In the genomic region with DNA sequence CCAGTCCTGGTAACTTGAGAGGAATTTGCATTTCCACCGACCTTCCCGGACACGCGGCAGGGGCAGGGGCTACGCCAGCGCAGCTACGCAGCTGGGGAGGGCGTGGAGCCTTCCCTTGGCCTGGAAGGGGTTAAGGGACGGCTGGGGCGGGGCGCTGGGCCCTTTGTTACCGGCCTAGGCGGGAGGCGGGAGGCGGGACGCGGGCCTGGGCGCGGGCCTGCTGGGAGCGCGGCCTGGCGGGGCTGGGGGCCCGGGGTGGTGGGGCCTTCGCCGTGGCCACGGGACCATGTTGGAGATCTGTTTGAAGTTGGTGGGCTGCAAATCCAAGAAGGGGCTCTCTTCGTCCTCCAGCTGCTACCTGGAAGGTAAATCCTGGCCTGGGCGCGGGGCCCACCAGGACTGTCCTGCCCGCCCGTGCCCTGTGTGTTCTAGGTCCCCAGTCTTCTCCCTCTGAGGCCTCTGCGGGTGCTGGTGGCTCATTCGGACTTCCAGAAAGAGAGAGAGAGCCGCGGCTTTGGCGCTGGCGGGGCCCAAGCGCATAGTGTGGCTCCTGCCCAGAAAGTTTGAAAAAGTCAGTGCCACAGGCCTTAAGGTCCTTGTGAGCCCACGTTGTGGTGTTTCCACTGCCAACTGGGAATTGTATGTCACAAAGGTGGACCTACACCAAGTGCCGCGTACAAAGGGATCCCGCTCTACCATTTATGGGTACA, we compare ENCODE assay signal across 9 mouse cellular contexts. TPM values are rescaled to one million over a fixed set of nuclear protein-coding genes. Genes with fewer than 3 reads are reported as not detected.
A peak's percentile ranks its signal among the peaks of the same experiment; 100 is the strongest.
DNase-seq lines count a peak whose midpoint lies in the region; ATAC-seq and TF ChIP-seq lines count a peak whose summit lies in the region.
"Had no signal": no experiment of that assay in that cellular context is flagged by ENCODE, and none has a peak within 500 bp of the region (broad histone marks: within the 10 kb centered on the region; RNA-seq: fewer than 3 reads in every experiment).

No protein-coding gene starts in this region.

- peak overlapping the region; percentile 89 for H3K27ac ChIP-seq in intestine, postnatal 0 days (ENCODE audit: low read depth, low read length)
- peak overlapping the region; percentile 98 for H3K27ac ChIP-seq in lung, embryonic 14.5 days (ENCODE audit: low read depth)

- peak overlapping the region; percentile 93 for H3K9ac ChIP-seq in intestine, postnatal 0 days (ENCODE audit: low read depth, low read length)
- H3K9ac ChIP-seq in lung, embryonic 14.5 days, result peak overlapping the region; percentile 100

- 1% methylated on average over 42 of the region's 42 CpGs for WGBS in intestine, postnatal 0 days
- under 1% methylated on average over 41 of the region's 42 CpGs for WGBS in lung, embryonic 14.5 days

- peaks cover 12% of the 10 kb centered on the region; the same call in 1 of the 2 replicates for H3K4me1 ChIP-seq in intestine, postnatal 0 days (replicated peaks; ENCODE audit: control insufficient read depth, insufficient read depth, low read length)
- H3K4me1 ChIP-seq in lung, embryonic 14.5 days (ENCODE audit: insufficient read depth), result peaks cover 28% of the 10 kb centered on the region

- H3K4me3 ChIP-seq in intestine, postnatal 0 days (ENCODE audit: low read depth, low read length), result peak overlapping the region; percentile 81
- peak overlapping the region; percentile 87 for H3K4me3 ChIP-seq in lung, embryonic 14.5 days (ENCODE audit: low read depth, low read length)

- ATAC-seq in intestine, postnatal 0 days, result peak; percentile 89
- peak; percentile 96 for ATAC-seq in lung, embryonic 14.5 days (ENCODE audit: insufficient read depth)
- ATAC-seq in neutrophil, adult 5-6 weeks (ENCODE audit: extremely low read depth, insufficient number of reproducible peaks, low FRiP score, poor library complexity, severe bottlenecking), result peak; percentile 63

- no peaks in the 10 kb centered on the region for H3K9me3 ChIP-seq in intestine, postnatal 0 days (ENCODE audit: control insufficient read depth)
- no peaks in the 10 kb centered on the region for H3K9me3 ChIP-seq in lung, embryonic 14.5 days (ENCODE audit: low read depth, low read length)

- H3K4me2 ChIP-seq in intestine, postnatal 0 days (replicated peaks; ENCODE audit: low read depth), result peak overlapping the region; percentile 83
- peak overlapping the region; percentile 86 for H3K4me2 ChIP-seq in lung, embryonic 14.5 days

- TF ChIP-seq CTCF in intestine, postnatal 0 days (IDR thresholded peaks at IDR 0.05; ENCODE audit: low read depth), result no peak
- no peak for TF ChIP-seq CTCF in lung, embryonic 14.5 days (IDR thresholded peaks at IDR 0.05; ENCODE audit: low read depth)

- H3K36me3 ChIP-seq in intestine, postnatal 0 days (ENCODE audit: control insufficient read depth, insufficient read depth), result no peaks in the 10 kb centered on the region
- no peaks in the 10 kb centered on the region for H3K36me3 ChIP-seq in lung, embryonic 14.5 days (ENCODE audit: insufficient read depth)

- H3K27me3 ChIP-seq in intestine, postnatal 0 days (replicated peaks; ENCODE audit: control insufficient read depth, insufficient read depth, low read length), result no peaks in the 10 kb centered on the region
- H3K27me3 ChIP-seq in lung, embryonic 14.5 days (ENCODE audit: insufficient read depth, low read length), result no peaks in the 10 kb centered on the region

- DNase-seq in 3T3-L1 (ENCODE audit: low read depth, low spot score) (peak; percentile 83), WW6 (ENCODE audit: low read depth, low spot score) (peak; percentile 67)
- DNase-seq in embryo, embryonic 10 days (ENCODE audit: low spot score), result peak; percentile 94
- DNase-seq in heart, adult 11 months, result peak; percentile 99
- peak; percentile 95 for DNase-seq in lung, embryonic 14.5 days
- DNase-seq in thymus, postnatal 14 days, result peak; percentile 89

RNA-seq across cellular contexts. Expression of gene Qrfp, which starts 50.5 kb away (rescaled TPM):
- 0.12 and 0.18 TPM in 2 replicates for polyA plus RNA-seq in intestine, postnatal 0 days (2015; fragmentation: Nextera tagmentation; extraction: Ambion mirVana)
- polyA plus RNA-seq in lung, embryonic 14.5 days (2014; fragmentation: Nextera tagmentation; extraction: Ambion mirVana), result 0.12 TPM in 1 of 2 replicates, not detected in the other
- 2.6 and 2.8 TPM in 2 replicates for total RNA-seq in neutrophil, adult 5-6 weeks (2017)
- total RNA-seq: layer of hippocampus, adult 18-20 months had no signal

Comparison
In these comparisons a context has a peak if more than half of its experiments do, and no peak if none do; other contexts are left out.
1. Peak in every context shown above with its lines: DNase-seq, ATAC-seq, H3K4me3 ChIP-seq and H3K27ac ChIP-seq.